Mouse (Mus musculus) frontal cortex, postnatal 36 days (tissue): ENCODE data around the gene Ahcyl2.

Source experiments
- DNase-seq, 2 experiments: peaks; one replicate each; pipeline ENCODE4 v3.0.0; 2022; ENCODE audit warnings: low spot score in 2 of 2

The Ahcyl2 gene

GRCm38 (mm10) chr6:29910631-29911030, 142.8 kb downstream of the Ahcyl2 start:
- peak in 1 of 2 experiments; percentile 15 for DNase-seq

- peak in 1 of 2 experiments; percentile 15 for DNase-seq
These were observed 145.9 kb downstream of the Ahcyl2 start for GRCm38 (mm10) chr6:29913673-29914072.

- DNase-seq: no peak
These were observed 146.3 kb downstream of the Ahcyl2 start for GRCm38 (mm10) chr6:29914136-29914535.

- DNase-seq: no peak
These were observed 148.0 kb downstream of the Ahcyl2 start for GRCm38 (mm10) chr6:29915836-29916235.

GRCm38 (mm10) chr6:29916530-29917382, 148.9 kb downstream of the Ahcyl2 start, which contains the start of gene Strip2:
TSS of gene Strip2 (plus strand) at chr6:29917012.
- DNase-seq: peak; percentile 91 to 92

- no peak for DNase-seq
These were observed 149.5 kb downstream of the Ahcyl2 start for GRCm38 (mm10) chr6:29917383-29917720.

- DNase-seq: no peak
These were observed 150.1 kb downstream of the Ahcyl2 start for GRCm38 (mm10) chr6:29917947-29918346.

GRCm38 (mm10) chr6:29923501-29923900, 155.7 kb downstream of the Ahcyl2 start:
- DNase-seq: no peak

GRCm38 (mm10) chr6:29925594-29926219, 157.9 kb downstream of the Ahcyl2 start:
- no peak for DNase-seq

- DNase-seq: peak in 1 of 2 experiments; percentile 14
These were observed 162.3 kb downstream of the Ahcyl2 start for GRCm38 (mm10) chr6:29930087-29930486.

DNA sequence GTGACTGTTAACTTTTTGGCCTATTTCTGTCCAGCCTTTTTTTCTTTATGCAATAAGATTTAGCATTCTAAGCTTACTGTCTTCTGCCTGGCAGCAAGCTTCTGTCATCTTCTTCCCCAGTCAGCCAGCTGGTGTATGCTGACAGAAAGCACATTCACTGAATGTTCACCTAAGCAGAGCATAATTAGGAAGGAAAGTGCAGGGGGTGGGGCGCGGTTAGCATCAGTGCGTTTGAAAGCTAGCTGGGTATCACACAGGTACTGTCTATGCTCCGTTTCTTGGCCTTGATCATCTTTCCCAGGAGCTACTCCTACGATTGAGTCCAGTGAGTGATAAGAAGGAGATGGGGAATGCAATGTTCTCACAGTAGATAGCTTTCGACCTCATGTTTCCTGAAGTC, 162.9 kb downstream of the Ahcyl2 start:
- DNase-seq: peak; percentile 32 to 58

- DNase-seq: no peak
These were observed 163.4 kb downstream of the Ahcyl2 start for GRCm38 (mm10) chr6:29931181-29931580.

- DNase-seq: no peak
These were observed 167.9 kb downstream of the Ahcyl2 start for GRCm38 (mm10) chr6:29935741-29936140.

GRCm38 (mm10) chr6:29940428-29940827, 172.6 kb downstream of the Ahcyl2 start:
- no peak for DNase-seq

DNA sequence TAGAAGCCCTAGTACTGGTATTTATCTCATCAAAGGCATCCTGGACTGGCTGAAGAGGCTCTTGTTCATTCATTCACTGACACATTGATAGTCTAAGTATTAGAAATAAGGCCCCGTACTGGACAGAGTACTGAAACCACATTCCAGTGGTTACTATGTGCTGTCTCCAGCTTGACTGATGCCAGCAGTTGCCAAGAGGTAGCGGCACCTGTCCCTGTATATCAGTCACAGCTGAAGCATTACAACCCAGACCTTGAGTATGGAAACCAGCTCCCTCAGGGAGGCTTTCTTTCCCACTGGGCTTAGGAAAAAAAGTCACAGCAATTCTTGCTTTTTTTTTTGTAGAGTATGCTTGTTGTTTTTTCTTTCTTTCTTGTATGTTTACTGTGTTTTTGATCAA, 173.2 kb downstream of the Ahcyl2 start:
- no peak for DNase-seq

DNA sequence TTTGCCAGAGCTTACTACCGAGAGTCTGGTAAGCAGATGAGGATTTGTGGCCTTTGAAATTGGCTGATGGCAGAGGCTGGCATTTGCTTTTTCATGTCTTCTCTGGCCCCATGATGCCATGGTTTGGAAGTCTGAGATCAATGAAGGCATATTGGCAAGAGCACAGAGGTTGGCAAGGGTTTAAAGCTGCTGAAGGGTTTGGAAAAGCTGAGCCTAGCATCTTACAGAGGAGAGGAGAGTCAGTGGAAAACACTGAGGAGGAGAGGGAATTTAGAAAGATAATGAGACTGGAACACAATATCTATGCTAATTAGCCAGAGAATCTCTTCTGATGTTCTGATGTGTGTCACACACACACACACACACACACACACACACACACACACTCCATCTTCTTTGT, 176.7 kb downstream of the Ahcyl2 start:
- no peak for DNase-seq

DNA sequence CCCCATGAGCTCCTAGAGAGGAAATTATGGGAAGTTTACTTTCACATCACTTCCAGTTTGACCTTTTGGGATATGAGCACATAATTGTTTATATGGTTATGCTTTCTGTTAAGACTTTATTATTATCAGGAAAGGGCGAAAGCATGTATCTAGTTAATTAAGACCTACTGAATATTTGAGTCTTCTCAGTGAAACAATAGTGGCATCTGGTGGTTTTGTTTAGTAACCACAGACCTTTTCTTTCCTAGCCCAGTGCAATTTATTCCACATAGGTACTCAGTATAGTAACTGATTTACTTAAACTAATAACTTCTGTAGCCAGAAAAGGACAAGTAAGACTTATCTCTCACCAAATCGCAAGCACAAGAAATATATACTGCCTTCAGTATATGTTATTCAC, 178.8 kb downstream of the Ahcyl2 start:
- DNase-seq: no peak

DNA sequence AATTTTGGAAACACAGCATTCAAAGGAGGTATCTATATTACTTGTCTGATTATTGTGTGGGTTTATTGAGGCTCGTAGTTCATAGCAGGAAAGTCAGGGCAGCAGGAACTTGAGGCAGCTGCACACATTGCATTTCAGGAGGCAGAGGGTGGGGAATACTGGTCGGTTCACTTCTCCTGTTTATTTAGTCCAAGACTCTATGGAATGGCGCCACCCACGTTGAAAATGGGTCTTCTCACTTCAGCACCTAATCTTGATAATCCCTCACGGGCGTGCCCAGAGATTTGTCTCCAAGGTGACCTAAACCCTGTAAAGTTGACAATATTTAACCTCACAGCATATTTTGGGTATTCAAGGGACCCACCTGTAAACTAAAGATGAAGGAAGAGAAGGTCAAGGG, 180.0 kb downstream of the Ahcyl2 start:
- no peak for DNase-seq

DNA sequence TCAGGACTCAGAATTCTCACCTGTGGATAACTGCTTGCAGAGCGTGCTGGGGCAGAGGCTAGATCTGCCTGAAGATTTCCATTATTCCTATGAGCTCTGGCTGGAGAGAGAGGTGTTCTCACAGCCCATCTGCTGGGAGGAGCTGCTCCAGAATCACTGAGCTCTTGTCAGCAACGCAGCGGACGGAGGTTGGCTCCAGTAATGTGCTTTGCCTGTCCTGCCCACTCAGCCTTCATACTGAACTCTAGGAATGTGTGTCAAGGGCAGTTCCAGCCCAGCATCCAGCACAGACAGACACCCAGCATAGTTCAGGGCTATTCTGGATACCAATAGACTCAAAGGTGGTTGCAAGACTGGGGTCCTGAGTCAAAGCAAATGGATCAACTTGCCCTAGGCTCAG, 188.9 kb downstream of the Ahcyl2 start:
- peak; percentile 30 to 49 for DNase-seq

DNA sequence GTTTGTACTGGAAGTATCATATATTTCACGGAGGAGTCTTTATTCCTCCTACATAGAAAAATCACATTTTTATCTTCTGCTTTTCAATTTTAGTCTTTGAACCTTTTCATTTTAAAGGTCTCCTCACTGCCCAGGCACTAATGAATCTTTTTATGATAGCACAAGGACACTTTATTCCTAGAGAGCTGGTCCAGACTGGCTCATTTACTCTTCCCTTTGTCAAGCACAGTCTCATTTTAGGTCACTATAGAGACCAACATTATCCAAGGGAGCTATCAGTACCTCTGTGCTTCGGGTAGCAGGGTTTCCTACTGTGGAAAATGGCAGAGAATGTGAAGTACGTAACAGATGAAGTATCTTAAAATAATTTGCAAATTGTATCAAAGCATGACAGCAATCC, 190.9 kb downstream of the Ahcyl2 start:
- DNase-seq: no peak

- DNase-seq: peak; percentile 50 to 59
These were observed 193.3 kb downstream of the Ahcyl2 start for GRCm38 (mm10) chr6:29961081-29961480.
